Comparison of ENCODE assay signal across 8 mouse cellular contexts in genomic region chr1:13784396-13784795, GRCm38 (mm10).
DNase-seq lines count a peak whose midpoint lies in the region; ATAC-seq and TF ChIP-seq lines count a peak whose summit lies in the region.

No protein-coding gene starts in this region.

- H3K27me3 ChIP-seq in lung, embryonic 14.5 days (ENCODE audit: insufficient read depth, low read length) = no peaks in the 10 kb centered on the region

- peak; percentile 6 for DNase-seq in cerebellum, adult 11 months
- DNase-seq in cerebellum, adult 9-11 months = no peak
- DNase-seq in left cerebral cortex, adult 11 months (ENCODE audit: low spot score) = peak; percentile 22
- no peak for DNase-seq in left cerebral cortex, postnatal 36 days (ENCODE audit: low spot score in 2 of 2)
- peak; percentile 16 for DNase-seq in adrenal gland, postnatal 25 days
- DNase-seq in fibroblast of lung, adult 2 months (ENCODE audit: low read depth) = peak; percentile 23
- DNase-seq in lung, embryonic 14.5 days = peak; percentile 89
- DNase-seq in thymus, postnatal 0 days (ENCODE audit: low spot score) = peak; percentile 73

- no peak overlapping the region for H3K4me2 ChIP-seq in lung, embryonic 14.5 days

- H3K36me3 ChIP-seq in lung, embryonic 14.5 days (ENCODE audit: insufficient read depth) = no peaks in the 10 kb centered on the region

- intact Hi-C loops in left cerebral cortex, postnatal 36 days (cut with DNase I) = loop anchor here (2.0 kb wide), 1 partner anchor 78 kb away; no protein-coding TSS in a partner anchor

- H3K9me3 ChIP-seq in lung, embryonic 14.5 days (ENCODE audit: low read depth, low read length) = no peaks in the 10 kb centered on the region

- H3K4me1 ChIP-seq in lung, embryonic 14.5 days (ENCODE audit: insufficient read depth) = no peaks in the 10 kb centered on the region

- no peak overlapping the region for H3K9ac ChIP-seq in lung, embryonic 14.5 days

- 2% methylated on average over 4 of the region's 4 CpGs for WGBS in lung, embryonic 14.5 days

- H3K4me3 ChIP-seq in lung, embryonic 14.5 days (ENCODE audit: low read depth, low read length) = no peak overlapping the region

- H3K27ac ChIP-seq in lung, embryonic 14.5 days (ENCODE audit: low read depth) = no peak overlapping the region

- TF ChIP-seq CTCF in lung, embryonic 14.5 days (IDR thresholded peaks at IDR 0.05; ENCODE audit: low read depth) = peak; percentile 80

- ATAC-seq in lung, embryonic 14.5 days (ENCODE audit: insufficient read depth) = no peak

Comparison
In these comparisons a context has a peak if more than half of its experiments do, and no peak if none do; other contexts are left out.
1. DNase-seq: peak in cerebellum, adult 11 months (single experiment), left cerebral cortex, adult 11 months (single experiment), adrenal gland, postnatal 25 days (single experiment), fibroblast of lung, adult 2 months (single experiment), lung, embryonic 14.5 days (single experiment) and thymus, postnatal 0 days (single experiment); none in cerebellum, adult 9-11 months (single experiment) and left cerebral cortex, postnatal 36 days (0 of 2).